In the genomic region with DNA sequence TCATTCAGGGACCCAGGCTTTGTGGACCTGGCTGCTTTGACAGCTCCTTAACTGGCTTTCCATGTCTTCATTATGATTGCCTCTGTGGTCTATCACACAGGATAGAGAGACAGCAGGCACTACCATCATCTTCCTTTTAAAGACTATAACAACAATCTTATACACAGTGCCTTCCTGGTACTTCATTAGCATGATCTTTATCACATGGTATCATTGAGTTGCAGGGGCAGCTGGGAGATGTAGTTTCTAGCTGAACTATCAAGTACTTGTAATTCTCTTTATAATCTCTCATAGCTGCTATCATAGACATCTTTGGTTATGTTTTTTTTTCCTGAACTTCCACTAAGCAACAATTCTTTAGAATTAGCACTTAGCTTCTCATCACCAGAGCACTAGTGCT, we compare ENCODE assay signal across 15 mouse cellular contexts.
DNase-seq lines count a peak whose midpoint lies in the region; ATAC-seq and TF ChIP-seq lines count a peak whose summit lies in the region.
"Had no signal": no experiment of that assay in that cellular context is flagged by ENCODE, and none has a peak within 500 bp of the region (broad histone marks: within the 10 kb centered on the region; RNA-seq: fewer than 3 reads in every experiment).

No protein-coding gene starts in this region.

- no peaks in the 10 kb centered on the region for H3K27me3 ChIP-seq in hindbrain, postnatal 0 days (ENCODE audit: insufficient read depth, low read length)

- no peak for TF ChIP-seq CTCF in brain, embryonic 14.5 days (IDR thresholded peaks at IDR 0.05; ENCODE audit: borderline replicate concordance, extremely low read depth, insufficient read depth, insufficient read length)
- no peak for TF ChIP-seq CTCF in hindbrain, postnatal 0 days (IDR thresholded peaks at IDR 0.05; ENCODE audit: low read depth)

- H3K4me1 ChIP-seq in hindbrain, postnatal 0 days (ENCODE audit: insufficient read depth, low read length): no peaks in the 10 kb centered on the region

- no peak overlapping the region for H3K4me2 ChIP-seq in hindbrain, postnatal 0 days (ENCODE audit: low read depth, low read length)

- no peak for TF ChIP-seq POLR2A in brain, embryonic 14.5 days (IDR thresholded peaks at IDR 0.05; ENCODE audit: borderline replicate concordance, extremely low read depth, insufficient read depth, insufficient read length, poor library complexity, severe bottlenecking)

- no peak overlapping the region for H3K27ac ChIP-seq in hindbrain, postnatal 0 days
- H3K27ac ChIP-seq: heart, adult 2 months had no signal

- ATAC-seq in hindbrain, postnatal 0 days: no peak

- DNase-seq in lung, postnatal 10 days: peak; percentile 10
- no peak for DNase-seq in lung, postnatal 25 days (ENCODE audit: low spot score)
- peak; percentile 63 for DNase-seq in brain, embryonic 14.5 days (ENCODE audit: low read depth)
- peak; percentile 39 for DNase-seq in hindbrain, postnatal 0 days (ENCODE audit: low spot score)
- DNase-seq in retina, postnatal 1 day: peak; percentile 35
- DNase-seq in adrenal gland, postnatal 4 days (ENCODE audit: low spot score in 2 of 2): no peak
- DNase-seq in kidney, postnatal 25 days: no peak
- DNase-seq: B cell, adult 2 months; cerebellum, postnatal 10 days; heart, adult 2 months; kidney, adult 2 months; kidney, postnatal 4 days; lung, adult 18-20 months; right cerebral cortex, adult 18-20 months; thymus, postnatal 4 days had no signal

- H3K9me3 ChIP-seq in hindbrain, postnatal 0 days (ENCODE audit: low read length): no peaks in the 10 kb centered on the region

- H3K9ac ChIP-seq in hindbrain, postnatal 0 days (replicated peaks; ENCODE audit: low read length): no peak overlapping the region

- no peak overlapping the region for H3K4me3 ChIP-seq in hindbrain, postnatal 0 days (ENCODE audit: low read length)
- H3K4me3 ChIP-seq: heart, adult 2 months had no signal

- H3K36me3 ChIP-seq in hindbrain, postnatal 0 days (ENCODE audit: insufficient read depth, low read length): no peaks in the 10 kb centered on the region

Comparison
In these comparisons a context has a peak if more than half of its experiments do, and no peak if none do; other contexts are left out.
1. DNase-seq: peak in lung, postnatal 10 days (single experiment), brain, embryonic 14.5 days (single experiment), hindbrain, postnatal 0 days (single experiment) and retina, postnatal 1 day (single experiment); none in lung, postnatal 25 days (single experiment), adrenal gland, postnatal 4 days (0 of 2) and kidney, postnatal 25 days (0 of 2).